Mouse (Mus musculus) monocyte, adult 5-6 weeks (primary cell): ENCODE data around the gene E130218I03Rik. TPM values are rescaled to one million over a fixed set of nuclear protein-coding genes. Genes with fewer than 3 reads are reported as not detected.
"Not testable (repeated sequence)": the region's sequence is repeated elsewhere in the genome, so short reads cannot be mapped to it uniquely, and the experiment has no call there.

Experiments used
- ATAC-seq: fragments of 153-309, 156-312 bp; replicated peaks from 2 replicates; pipeline ENCODE4 v1.8.0; 2017; ENCODE audit warnings: mild to moderate bottlenecking; ENCODE audit not compliant: low TSS enrichment, insufficient number of reproducible peaks, severe bottlenecking, poor library complexity, low FRiP score
- total RNA-seq: library from RNA; stranded (forward); fragments of 200-1000, 200-491, 200-594 nt; gene quantifications from 3 replicates; pipeline ENCODE4 v1.2.3, GENCODE M21; 2017

E130218I03Rik gene
- total RNA-seq, 1 experiment from 2014 or later = 1.4 TPM

GRCm38 (mm10) chr4:134250930-134251240 is 7.4 kb downstream of the E130218I03Rik start:
- no peak for ATAC-seq

DNA sequence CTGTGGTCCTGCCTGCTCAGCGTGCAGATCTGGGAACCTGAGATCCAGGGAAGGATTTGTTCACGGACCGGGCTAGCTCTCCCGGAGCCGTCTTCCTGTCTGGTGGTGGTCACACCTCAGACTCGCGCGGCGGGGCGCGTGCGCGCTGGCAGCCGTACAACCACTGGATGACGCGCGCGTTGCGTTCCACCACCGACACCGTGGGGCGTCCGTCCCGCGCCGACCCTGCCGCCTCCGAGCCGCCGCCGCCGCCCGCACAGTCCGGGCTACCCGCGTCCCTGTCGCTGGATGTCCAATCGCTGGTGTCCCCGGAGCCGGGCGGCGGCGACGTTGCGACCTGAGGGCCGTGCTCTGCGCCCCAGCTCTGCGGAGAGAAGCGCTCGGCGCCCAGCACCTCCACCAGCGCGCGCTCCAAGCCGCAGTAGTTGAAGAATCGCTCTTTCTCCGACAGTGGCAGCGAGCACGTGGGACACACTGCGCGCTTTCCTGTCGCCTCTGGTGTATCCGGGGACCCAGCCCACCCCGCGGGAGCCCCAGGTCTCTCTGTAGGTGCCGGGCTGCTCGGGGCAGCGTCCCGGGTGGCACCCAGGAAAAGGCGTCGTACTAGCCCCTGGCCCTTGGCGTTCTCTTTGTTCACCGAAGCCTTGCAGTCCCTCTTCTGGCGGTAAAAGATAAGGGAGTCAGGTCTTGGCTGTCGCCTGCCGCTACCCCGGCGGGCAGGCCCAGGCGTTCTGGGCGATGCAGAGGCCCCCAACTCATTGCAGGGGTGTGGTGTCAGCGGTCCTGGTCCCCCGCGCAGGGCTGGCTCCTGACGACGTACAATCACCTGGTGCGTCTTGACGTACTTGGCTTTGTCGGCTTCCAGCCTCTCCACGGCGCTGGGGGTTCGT is 8.0 kb downstream of the E130218I03Rik start:
- no peak for ATAC-seq

DNA sequence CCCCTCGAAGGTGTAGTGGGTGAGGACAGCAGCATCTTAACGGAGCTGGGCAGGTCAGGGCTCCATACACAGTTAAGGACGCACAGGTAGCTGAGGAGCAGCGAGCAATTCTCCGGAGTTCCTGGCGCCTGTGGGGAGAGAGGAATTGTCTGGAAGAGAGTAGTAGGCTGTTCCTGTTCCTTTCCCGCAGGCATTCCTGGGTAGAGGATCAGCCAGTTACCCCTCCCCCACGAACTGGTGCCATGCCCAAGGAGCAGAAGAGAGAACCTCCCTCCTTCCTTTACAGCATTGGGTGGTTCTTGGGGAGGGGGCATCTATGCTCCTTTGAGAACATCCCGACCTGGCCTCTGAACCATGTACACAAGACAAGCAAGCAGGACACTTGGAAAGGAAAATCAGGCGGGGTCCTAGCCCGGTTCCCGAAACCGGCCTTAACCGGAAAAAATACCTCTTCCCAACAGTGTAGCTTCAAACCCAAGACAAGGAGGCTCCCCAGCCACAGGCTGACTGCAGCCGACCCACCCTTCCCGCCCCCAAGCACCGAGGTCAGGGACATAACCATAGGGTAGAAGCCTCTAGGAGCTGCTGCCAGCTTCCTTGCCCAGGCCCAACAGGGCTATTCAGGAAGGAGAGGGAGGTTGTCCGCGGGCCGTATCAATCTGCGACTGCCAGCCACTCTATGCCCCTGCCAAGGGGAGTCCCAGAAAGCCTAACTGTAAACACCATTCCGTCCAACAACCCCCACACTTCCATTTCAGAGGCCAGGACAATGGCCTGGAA is 8.9 kb downstream of the E130218I03Rik start:
- no peak for ATAC-seq

DNA sequence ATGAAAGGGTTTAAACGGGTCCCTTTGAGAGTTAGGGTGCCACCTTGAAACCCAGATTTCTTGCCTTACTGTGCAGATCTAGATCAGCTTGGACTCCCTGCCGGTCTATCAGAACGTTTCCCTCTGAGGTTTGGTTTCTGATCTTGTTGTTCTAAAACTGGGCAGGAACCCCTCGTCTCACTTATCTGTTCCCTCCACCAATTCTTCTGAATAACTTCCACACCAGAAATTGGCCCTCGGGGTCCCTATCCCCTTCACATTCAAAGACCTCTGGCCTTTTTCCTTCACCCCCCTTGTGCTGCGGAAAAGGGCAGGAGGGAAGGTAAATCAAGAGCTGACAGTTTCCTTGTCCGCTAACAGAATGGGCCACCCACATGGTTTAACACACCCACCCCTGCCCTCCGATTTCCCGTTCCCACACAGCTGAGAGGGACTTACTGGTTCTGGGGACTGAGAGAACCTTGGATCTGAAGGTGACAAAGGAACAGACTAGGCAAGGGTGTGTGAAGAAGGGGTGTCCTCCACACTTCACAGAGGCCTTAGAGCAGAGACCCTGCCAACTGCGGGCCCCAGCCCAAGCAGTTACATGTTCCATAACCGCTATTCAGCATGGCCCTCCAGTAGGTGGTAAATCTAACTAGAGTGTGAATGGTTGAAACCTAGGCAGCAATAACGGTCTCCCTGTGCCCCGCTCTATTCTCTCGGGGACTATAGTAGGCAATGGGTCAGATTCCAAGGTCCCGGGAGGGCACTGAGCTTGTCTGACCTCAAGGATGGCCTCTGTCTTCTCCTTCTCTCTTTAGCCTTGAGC is 9.7 kb downstream of the E130218I03Rik start:
- ATAC-seq = no peak

DNA sequence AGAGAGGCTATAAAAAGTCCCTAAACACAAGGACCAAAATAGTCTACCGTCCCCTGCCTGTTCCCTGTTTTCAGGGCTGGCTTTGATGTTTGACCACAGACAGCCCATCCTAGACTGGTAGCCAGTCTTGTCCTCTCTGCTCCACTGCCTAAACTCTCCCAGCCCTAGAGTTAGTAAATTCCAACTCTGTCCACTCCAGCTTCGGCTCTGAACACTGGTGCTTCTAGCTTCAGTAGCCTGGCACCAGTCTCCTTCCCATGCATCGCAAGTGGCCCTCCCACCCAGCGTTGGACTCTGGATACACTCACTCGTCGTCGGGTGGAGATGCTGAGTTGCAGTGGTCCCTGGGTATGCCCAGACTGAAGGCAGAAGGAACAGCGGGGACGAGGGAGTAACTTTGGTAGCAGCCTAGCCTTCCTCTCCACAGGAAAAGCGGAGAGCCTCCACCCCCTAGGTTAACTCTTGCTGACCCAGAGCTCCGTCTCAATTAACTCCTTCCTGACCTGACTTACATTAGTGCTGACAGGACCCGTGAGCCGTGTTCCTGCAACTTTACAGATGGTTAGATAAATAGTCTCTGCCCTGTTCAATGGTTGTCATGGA is 10.4 kb downstream of the E130218I03Rik start, which contains the start of gene Grrp1:
TSS of gene Grrp1 (minus strand) at position 385 of the 603 bp plus-strand sequence.
- ATAC-seq = no peak

- no peak for ATAC-seq
Measured at GRCm38 (mm10) chr4:134254835-134255234, 11.4 kb downstream of the E130218I03Rik start.

GRCm38 (mm10) chr4:134255854-134256253 is 12.4 kb downstream of the E130218I03Rik start:
- no peak for ATAC-seq

DNA sequence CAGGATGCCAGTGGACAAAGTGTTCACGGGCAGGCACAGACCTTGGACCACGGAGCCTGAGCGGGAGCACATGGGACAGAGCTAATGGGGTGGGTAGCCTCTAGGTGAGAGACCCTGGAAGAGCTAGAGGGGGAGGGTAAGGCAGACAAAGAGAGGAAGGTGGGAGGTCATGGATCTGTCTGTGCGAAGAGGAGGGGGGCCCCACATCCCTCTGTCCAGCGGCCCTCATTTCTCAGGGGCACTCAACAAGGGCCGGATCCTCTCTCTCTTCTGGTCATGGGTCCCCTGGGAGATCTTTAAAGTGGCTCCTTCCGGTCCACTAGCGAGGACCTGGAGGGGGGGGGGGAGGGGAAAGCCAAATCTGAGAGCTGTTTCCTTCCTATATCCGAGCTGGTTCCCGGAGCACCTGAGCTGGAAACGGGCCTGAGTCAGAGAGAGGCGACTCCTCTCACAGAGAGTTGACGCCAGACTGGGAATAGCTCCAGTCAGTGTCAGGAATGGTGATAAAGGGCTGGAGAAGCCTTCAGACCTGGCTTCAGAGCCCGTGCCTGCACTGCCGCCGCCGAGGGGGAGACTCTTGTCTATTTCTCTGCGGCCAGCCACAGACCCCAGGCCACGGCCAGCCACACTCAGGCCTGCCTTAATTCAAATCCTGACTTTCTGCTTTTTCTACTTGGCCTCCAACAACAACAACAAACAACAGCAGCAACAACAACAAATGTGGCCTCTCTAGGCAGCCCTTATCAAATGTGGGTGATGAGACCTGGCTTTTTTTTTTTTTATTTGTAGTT is 13.1 kb downstream of the E130218I03Rik start:
- no peak for ATAC-seq

- no peak for ATAC-seq
Measured at GRCm38 (mm10) chr4:134257198-134258009, 13.9 kb downstream of the E130218I03Rik start.

- no peak for ATAC-seq
Measured at GRCm38 (mm10) chr4:134258354-134258753, 14.9 kb downstream of the E130218I03Rik start.

DNA sequence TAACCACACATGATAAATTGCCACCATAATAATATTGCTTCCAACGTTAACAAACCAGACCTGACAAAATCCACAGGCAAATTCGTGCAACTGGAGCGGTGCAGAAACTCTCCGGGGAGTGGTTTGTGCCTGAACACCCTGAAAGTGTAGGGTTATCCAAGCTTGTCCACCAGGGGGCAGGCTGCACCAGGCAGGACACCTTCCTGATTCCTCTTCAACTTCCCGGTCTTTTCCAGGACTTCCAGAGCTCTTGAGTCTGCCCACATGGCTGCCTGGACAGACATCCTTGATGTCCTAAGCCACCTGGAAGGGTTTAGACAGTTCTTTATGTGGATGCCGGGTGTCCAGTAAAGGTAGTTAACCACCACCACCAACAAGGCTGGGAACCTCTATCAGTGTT is 19.7 kb downstream of the E130218I03Rik start:
- no peak for ATAC-seq

DNA sequence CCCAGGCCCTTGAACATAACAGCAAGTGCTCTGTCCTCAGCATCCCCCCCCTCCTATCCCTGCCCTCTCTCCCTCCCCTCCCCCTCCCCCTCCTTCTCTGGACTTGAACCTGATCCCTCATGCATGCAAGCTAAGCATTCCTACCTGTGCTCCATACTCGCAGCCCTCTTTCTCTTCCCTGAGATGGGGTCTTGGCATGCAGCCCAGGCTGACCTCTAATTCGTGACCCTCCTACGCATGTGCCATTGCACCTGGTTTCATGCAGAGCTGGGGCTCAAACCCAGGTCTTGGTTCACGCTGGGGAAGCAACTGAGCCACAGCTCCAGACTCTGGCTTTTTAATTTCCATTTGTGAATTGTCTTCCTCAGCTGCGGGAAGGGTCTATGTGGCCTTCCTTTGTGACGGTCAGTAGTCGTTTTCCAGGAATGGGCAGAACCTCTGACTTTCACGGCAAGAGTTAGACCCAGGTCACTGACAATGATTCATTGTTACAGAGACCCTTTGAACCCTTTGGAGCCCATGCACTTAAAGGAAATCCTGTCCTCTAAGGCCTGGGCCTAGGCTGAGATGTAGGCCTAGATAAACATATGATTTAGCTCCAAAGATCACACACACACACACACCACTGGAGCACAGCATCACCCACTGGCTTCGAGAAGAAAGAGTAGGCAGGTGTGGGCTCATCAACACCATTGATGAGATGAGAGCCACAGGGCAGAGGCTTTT is 22.6 kb downstream of the E130218I03Rik start:
- ATAC-seq = no peak

- no peak for ATAC-seq
Measured at GRCm38 (mm10) chr4:134268102-134268655, 24.7 kb downstream of the E130218I03Rik start.

- ATAC-seq = not testable (repeated sequence)
Measured at GRCm38 (mm10) chr4:134269622-134270021, 26.2 kb downstream of the E130218I03Rik start.

DNA sequence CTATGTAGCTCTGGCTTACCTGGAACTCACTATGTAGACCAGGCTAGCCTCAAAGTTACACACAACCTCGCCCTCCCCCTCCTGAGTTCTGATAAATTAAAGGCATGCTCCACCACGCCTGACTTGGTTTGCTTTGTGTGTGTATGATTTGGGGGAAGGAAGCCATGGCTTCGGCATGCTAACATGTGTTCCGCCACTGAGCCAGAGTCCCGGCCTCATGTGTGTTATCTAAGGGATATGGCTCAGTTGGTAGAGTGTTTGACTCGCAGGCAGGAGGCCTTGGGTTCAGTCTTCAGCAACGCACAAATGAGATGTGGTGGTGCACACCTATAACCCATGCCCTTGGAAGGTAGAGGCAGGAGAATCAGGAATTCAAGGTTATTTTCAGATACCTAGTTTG is 28.5 kb downstream of the E130218I03Rik start:
- no peak for ATAC-seq

DNA sequence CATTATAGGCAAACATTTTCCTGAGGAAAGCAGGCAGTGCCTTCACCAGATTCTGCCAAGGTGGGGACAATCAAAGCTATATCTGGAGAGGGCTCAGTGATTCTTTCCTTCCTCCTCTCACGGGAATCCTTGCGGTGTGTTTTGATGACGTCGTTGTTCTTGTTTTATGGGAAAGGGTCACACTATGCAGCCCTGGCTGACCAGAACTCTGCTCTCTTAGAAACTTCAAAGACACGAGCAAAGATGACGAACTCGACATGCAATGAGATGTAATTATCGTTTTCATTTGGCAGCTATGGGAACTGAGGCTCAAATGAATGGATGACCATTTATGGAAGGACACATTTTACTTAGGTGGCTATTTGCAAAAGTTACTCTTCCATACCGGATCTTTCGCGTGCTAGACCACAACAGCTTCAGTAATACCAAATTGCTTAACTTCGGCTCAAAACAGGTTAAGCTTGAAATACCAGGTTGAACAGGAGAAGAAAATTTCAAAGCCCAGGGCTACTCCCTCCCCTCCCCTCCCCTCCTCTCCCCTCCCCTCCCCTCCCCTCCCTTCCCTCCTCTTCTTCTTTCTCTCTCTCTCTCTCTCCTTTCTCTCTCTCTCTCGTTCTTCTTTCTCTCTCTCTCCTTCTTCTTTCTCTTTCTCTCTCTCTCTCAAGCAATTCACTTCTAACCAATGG is 29.4 kb downstream of the E130218I03Rik start:
- ATAC-seq = no peak
